ENCODE assay signal across 15 mouse cellular contexts in genomic region chr8:103261236-103261635, GRCm38 (mm10).
"Had no signal": no experiment of that assay in that cellular context is flagged by ENCODE, and none has a peak within 500 bp of the region (broad histone marks: within the 10 kb centered on the region; RNA-seq: fewer than 3 reads in every experiment).

No protein-coding gene starts in this region.

- H3K4me1 ChIP-seq: neural tube, embryonic 12.5 days; neural tube, embryonic 13.5 days; neural tube, embryonic 15.5 days; stomach, embryonic 15.5 days had no signal

- H3K9me3 ChIP-seq: neural tube, embryonic 12.5 days; neural tube, embryonic 13.5 days; neural tube, embryonic 15.5 days; stomach, embryonic 15.5 days had no signal

- DNase-seq: retina, postnatal 1 day; right cerebral cortex, adult 18-20 months; right cerebral cortex, postnatal 14 days; right cerebral cortex, postnatal 4 days; thymus, adult 18-20 months; thymus, adult 2 months; thymus, postnatal 14 days; thymus, postnatal 25 days; thymus, postnatal 36 days; thymus, postnatal 4 days had no signal

- H3K27ac ChIP-seq: neural tube, embryonic 12.5 days; neural tube, embryonic 13.5 days; neural tube, embryonic 15.5 days; stomach, embryonic 15.5 days; stomach, postnatal 0 days had no signal

- H3K4me3 ChIP-seq: neural tube, embryonic 12.5 days; neural tube, embryonic 13.5 days; neural tube, embryonic 15.5 days; stomach, embryonic 15.5 days had no signal

- H3K27me3 ChIP-seq: neural tube, embryonic 12.5 days; neural tube, embryonic 13.5 days; neural tube, embryonic 15.5 days; stomach, embryonic 15.5 days had no signal

- H3K9ac ChIP-seq: neural tube, embryonic 12.5 days; neural tube, embryonic 13.5 days; neural tube, embryonic 15.5 days; stomach, embryonic 15.5 days had no signal

- H3K36me3 ChIP-seq: neural tube, embryonic 12.5 days; neural tube, embryonic 13.5 days; neural tube, embryonic 15.5 days; stomach, embryonic 15.5 days had no signal

- H3K4me2 ChIP-seq: neural tube, embryonic 12.5 days; neural tube, embryonic 13.5 days; neural tube, embryonic 15.5 days; stomach, embryonic 15.5 days had no signal
